Mouse (Mus musculus): ENCODE results near the gene Crmp1. TPM values are rescaled to one million over a fixed set of nuclear protein-coding genes. Genes with fewer than 3 reads are reported as not detected.

The Crmp1 gene
- polyA plus RNA-seq, 1 experiment from 2014 or later = 32.1 TPM

DNA sequence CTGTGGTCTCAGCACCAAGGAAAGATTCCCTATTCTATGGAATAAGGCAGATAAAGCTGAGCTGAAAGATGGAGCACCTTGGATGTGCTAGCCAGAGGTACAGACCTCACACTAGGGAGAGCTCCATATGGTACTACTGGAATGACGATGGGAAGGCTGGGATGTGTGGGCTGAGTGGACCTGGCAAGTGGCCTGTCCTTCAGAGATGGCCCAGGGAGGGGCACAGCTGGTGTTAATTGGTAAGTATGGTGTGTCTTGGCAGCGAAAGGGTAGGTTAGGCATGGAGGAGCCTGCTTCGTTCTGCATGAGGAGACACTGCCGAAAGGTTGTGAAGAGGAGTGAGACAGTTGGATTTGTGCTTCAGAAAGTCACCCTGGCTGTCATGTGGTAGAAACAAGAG, 12.8 kb downstream of the Crmp1 start:
- H3K9ac ChIP-seq (ENCODE audit: low read depth, low read length) = no peak overlapping the region
- H3K4me2 ChIP-seq (ENCODE audit: low read depth, low read length) = no peak overlapping the region
- H3K27me3 ChIP-seq (replicated peaks; ENCODE audit: control insufficient read depth, insufficient read depth, low read length) = no peaks in the 10 kb centered on the region
- H3K9me3 ChIP-seq (ENCODE audit: control insufficient read depth, low read length) = no peaks in the 10 kb centered on the region
- no peak overlapping the region for H3K27ac ChIP-seq (replicated peaks; ENCODE audit: low read depth, low read length)
- no peak for DNase-seq (ENCODE audit: low spot score)
- ATAC-seq (ENCODE audit: low read depth) = no peak
- H3K36me3 ChIP-seq (ENCODE audit: control insufficient read depth, insufficient read depth, low read length) = no peaks in the 10 kb centered on the region
- H3K4me3 ChIP-seq (ENCODE audit: low read depth, low read length) = no peak overlapping the region
- 84% methylated on average over 4 of the region's 4 CpGs for WGBS
- no peaks in the 10 kb centered on the region for H3K4me1 ChIP-seq (ENCODE audit: control insufficient read depth, insufficient read depth, low read length)

DNA sequence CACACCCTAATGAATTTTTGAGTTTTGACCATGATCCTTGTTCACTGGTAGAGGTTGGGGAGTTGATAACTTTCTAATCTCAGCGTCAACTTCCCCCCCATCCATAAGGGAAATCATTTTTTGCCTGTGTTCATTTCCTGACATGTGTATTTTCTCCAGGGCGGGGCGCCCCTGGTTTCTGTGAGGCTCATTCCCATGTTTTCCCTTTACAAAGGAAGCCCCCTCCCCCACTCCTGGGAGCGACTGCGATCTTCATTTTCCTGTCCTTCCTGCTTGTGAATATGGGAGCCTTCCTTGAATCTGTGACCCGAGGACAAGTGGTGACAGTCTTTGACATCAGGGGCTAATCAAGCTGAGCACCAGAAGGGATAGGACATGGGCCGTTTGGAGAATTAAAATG, 15.1 kb downstream of the Crmp1 start:
- Histone ChIP-seq H3K27ac (replicated peaks; ENCODE audit: low read depth, low read length) (no peak overlapping the region), H3K4me3 (ENCODE audit: low read depth, low read length) (no peak overlapping the region), H3K9ac (ENCODE audit: low read depth, low read length) (no peak overlapping the region), H3K4me2 (ENCODE audit: low read depth, low read length) (no peak overlapping the region), H3K4me1 (ENCODE audit: control insufficient read depth, insufficient read depth, low read length) (no peaks in the 10 kb centered on the region), H3K36me3 (ENCODE audit: control insufficient read depth, insufficient read depth, low read length) (no peaks in the 10 kb centered on the region), H3K9me3 (ENCODE audit: control insufficient read depth, low read length) (no peaks in the 10 kb centered on the region), H3K27me3 (replicated peaks; ENCODE audit: control insufficient read depth, insufficient read depth, low read length) (no peaks in the 10 kb centered on the region)
- DNase-seq (ENCODE audit: low spot score) (no peak), ATAC-seq (ENCODE audit: low read depth) (no peak)
- 67% methylated on average over 7 of the region's 7 CpGs for WGBS

DNA sequence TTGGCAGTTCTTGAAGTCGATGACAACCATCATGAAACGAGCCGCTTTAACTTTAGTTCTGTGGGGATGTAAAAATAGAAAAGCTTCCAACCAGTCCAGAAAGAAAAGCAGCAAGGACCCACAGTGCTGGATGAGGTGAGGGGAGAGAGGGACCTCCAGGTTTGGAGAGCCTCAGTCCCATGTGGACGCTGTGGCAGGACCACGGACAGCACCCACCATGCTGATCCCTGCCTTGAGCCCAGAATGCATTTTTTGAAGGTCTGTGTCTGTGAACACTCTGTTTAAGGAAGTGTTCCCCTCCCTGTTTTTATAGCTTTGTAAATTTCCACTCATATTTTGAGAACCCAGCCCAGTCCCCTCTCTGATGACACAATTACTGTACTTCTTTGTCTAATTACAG, 15.5 kb downstream of the Crmp1 start:
- DNase-seq (ENCODE audit: low spot score) = peak; percentile 61
- no peaks in the 10 kb centered on the region for H3K9me3 ChIP-seq (ENCODE audit: control insufficient read depth, low read length)
- 45% methylated on average over 5 of the region's 5 CpGs for WGBS

DNA sequence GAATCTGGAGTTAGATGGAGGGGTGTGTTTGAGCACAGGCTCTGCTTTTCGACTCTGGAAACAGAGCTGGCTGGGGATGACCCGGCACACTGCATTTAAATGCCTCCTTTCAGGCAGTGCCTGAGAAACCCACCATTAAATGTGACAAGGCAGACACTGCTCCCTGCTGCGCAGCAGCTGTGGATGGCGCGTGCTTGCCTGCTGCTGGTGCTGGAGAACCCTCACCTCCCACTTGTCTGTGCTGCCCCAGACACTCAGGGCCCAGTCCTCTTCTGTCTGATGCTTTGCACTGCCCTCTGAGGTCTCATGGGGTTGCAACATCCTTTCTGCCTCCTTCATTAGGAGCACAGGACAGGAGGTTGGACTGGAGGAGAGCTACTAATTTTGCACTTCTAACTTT, 20.0 kb downstream of the Crmp1 start:
- no peak overlapping the region for H3K9ac ChIP-seq (ENCODE audit: low read depth, low read length)
- no peak for ATAC-seq (ENCODE audit: low read depth)
- H3K36me3 ChIP-seq (ENCODE audit: control insufficient read depth, insufficient read depth, low read length) = no peaks in the 10 kb centered on the region
- no peak overlapping the region for H3K4me2 ChIP-seq (ENCODE audit: low read depth, low read length)
- no peak overlapping the region for H3K4me3 ChIP-seq (ENCODE audit: low read depth, low read length)
- H3K9me3 ChIP-seq (ENCODE audit: control insufficient read depth, low read length) = no peaks in the 10 kb centered on the region
- DNase-seq (ENCODE audit: low spot score) = no peak
- no peaks in the 10 kb centered on the region for H3K4me1 ChIP-seq (ENCODE audit: control insufficient read depth, insufficient read depth, low read length)
- H3K27me3 ChIP-seq (replicated peaks; ENCODE audit: control insufficient read depth, insufficient read depth, low read length) = no peaks in the 10 kb centered on the region
- H3K27ac ChIP-seq (replicated peaks; ENCODE audit: low read depth, low read length) = no peak overlapping the region
- 73% methylated on average over 5 of the region's 5 CpGs for WGBS

More for the DNA sequence above, 15.5 kb downstream of the Crmp1 start:
- no peak overlapping the region for H3K4me2 ChIP-seq (ENCODE audit: low read depth, low read length)
- H3K4me3 ChIP-seq (ENCODE audit: low read depth, low read length) = no peak overlapping the region
- H3K36me3 ChIP-seq (ENCODE audit: control insufficient read depth, insufficient read depth, low read length) = no peaks in the 10 kb centered on the region
- H3K4me1 ChIP-seq (ENCODE audit: control insufficient read depth, insufficient read depth, low read length) = no peaks in the 10 kb centered on the region
- H3K9ac ChIP-seq (ENCODE audit: low read depth, low read length) = no peak overlapping the region
- no peaks in the 10 kb centered on the region for H3K27me3 ChIP-seq (replicated peaks; ENCODE audit: control insufficient read depth, insufficient read depth, low read length)
- no peak overlapping the region for H3K27ac ChIP-seq (replicated peaks; ENCODE audit: low read depth, low read length)
- no peak for ATAC-seq (ENCODE audit: low read depth)

DNA sequence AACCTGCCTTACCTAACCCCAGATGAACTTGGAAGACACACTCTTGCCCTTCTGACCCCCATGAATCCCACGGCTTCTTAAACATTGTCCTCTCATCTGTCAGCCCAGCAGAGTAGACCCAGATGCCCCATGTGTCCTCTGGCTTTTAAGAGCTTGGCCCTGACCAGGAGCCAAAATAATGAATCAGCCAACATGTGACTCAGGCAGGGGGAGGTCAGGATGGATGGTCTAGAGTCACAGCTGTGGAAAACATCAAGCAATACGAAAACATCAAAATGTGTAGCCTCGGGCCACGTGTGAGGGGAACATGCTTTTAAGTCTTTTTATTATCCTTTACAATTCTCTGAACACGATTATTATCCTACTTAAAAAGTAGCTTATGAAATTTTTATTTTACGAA, 22.1 kb downstream of the Crmp1 start:
- Histone ChIP-seq H3K36me3 (ENCODE audit: control insufficient read depth, insufficient read depth, low read length) (no peaks in the 10 kb centered on the region), H3K9ac (ENCODE audit: low read depth, low read length) (no peak overlapping the region), H3K27ac (replicated peaks; ENCODE audit: low read depth, low read length) (no peak overlapping the region), H3K9me3 (ENCODE audit: control insufficient read depth, low read length) (no peaks in the 10 kb centered on the region), H3K4me3 (ENCODE audit: low read depth, low read length) (no peak overlapping the region), H3K4me2 (ENCODE audit: low read depth, low read length) (no peak overlapping the region), H3K27me3 (replicated peaks; ENCODE audit: control insufficient read depth, insufficient read depth, low read length) (no peaks in the 10 kb centered on the region), H3K4me1 (ENCODE audit: control insufficient read depth, insufficient read depth, low read length) (no peaks in the 10 kb centered on the region)
- no peak for DNase-seq (ENCODE audit: low spot score)
- WGBS = 61% methylated on average over 6 of the region's 6 CpGs
- ATAC-seq (ENCODE audit: low read depth) = 0 out of 2 replicates have a peak, but pooled peaks have one; percentile 18

DNA sequence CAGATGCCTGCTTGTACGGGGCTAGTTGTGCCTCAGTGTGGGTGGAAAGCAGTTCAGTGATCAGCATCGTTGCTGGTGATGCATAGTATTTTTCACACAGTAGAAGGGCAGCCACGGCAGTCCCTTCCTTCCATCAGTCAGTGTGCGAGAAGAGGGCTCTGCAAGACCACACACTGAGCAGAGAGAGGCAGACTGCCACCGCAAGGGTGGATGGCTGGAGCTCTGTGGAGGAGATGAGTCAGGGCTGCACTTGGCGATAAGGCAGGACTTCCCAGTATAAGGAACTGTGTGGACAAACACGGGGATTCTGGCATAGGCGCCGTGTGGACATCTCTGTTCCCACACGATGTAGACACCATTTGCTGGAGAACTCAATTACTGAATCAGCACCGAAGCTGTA, 39.3 kb downstream of the Crmp1 start:
- DNase-seq (ENCODE audit: low spot score) = no peak
- no peaks in the 10 kb centered on the region for H3K27me3 ChIP-seq (replicated peaks; ENCODE audit: control insufficient read depth, insufficient read depth, low read length)
- H3K4me3 ChIP-seq (ENCODE audit: low read depth, low read length) = no peak overlapping the region
- H3K36me3 ChIP-seq (ENCODE audit: control insufficient read depth, insufficient read depth, low read length) = no peaks in the 10 kb centered on the region
- H3K9me3 ChIP-seq (ENCODE audit: control insufficient read depth, low read length) = no peaks in the 10 kb centered on the region
- no peaks in the 10 kb centered on the region for H3K4me1 ChIP-seq (ENCODE audit: control insufficient read depth, insufficient read depth, low read length)
- H3K27ac ChIP-seq (replicated peaks; ENCODE audit: low read depth, low read length) = no peak overlapping the region
- no peak overlapping the region for H3K4me2 ChIP-seq (ENCODE audit: low read depth, low read length)
- no peak for ATAC-seq (ENCODE audit: low read depth)
- 92% methylated on average over 11 of the region's 11 CpGs for WGBS
- no peak overlapping the region for H3K9ac ChIP-seq (ENCODE audit: low read depth, low read length)

DNA sequence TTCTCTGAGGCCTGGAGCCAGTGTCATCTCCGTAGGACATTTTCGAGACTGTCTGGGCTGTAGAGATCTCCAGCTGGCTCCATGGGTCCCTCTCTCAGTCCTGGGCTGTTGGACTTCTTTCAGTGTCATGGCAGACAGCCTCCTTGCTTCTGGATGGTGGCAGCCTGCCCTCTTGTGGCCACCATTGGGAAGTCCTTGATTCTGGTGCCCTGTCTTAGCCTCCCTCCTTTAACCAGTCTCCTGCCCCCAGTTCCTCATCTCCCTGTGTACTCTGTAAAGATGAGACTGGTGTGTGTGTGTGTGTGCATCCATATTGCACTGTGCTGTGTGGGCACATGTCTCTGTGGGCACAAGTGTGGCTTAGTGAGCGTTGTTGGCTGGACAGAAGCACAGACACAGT, 46.6 kb downstream of the Crmp1 start:
- Histone ChIP-seq H3K4me1 (ENCODE audit: control insufficient read depth, insufficient read depth, low read length) (no peaks in the 10 kb centered on the region), H3K27ac (replicated peaks; ENCODE audit: low read depth, low read length) (no peak overlapping the region), H3K9ac (ENCODE audit: low read depth, low read length) (no peak overlapping the region), H3K27me3 (replicated peaks; ENCODE audit: control insufficient read depth, insufficient read depth, low read length) (no peaks in the 10 kb centered on the region), H3K4me2 (ENCODE audit: low read depth, low read length) (no peak overlapping the region), H3K36me3 (ENCODE audit: control insufficient read depth, insufficient read depth, low read length) (no peaks in the 10 kb centered on the region), H3K4me3 (ENCODE audit: low read depth, low read length) (no peak overlapping the region), H3K9me3 (ENCODE audit: control insufficient read depth, low read length) (no peaks in the 10 kb centered on the region)
- no peak for ATAC-seq (ENCODE audit: low read depth)
- WGBS = 73% methylated on average over 3 of the region's 3 CpGs
- peak; percentile 13 for DNase-seq (ENCODE audit: low spot score)

DNA sequence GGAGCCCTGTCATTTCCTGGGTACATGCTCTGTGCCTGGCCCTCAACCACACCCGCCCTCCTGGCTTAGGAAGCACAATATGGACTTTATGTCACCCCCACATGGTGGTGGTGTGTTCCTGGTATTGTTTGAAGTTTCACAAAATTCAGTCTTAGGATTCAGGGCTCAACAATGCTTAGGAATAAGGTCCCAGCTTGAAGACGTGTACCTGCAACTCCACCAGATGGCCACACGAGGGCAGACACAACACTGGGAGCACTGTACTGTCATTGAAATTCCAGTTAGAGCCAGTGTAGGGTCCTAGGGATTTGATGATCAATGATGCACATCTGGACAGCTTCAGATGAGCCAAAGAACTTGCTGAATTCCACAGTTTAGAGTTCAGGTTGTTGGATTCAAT, 47.5 kb downstream of the Crmp1 start:
- no peaks in the 10 kb centered on the region for H3K36me3 ChIP-seq (ENCODE audit: control insufficient read depth, insufficient read depth, low read length)
- H3K4me1 ChIP-seq (ENCODE audit: control insufficient read depth, insufficient read depth, low read length) = no peaks in the 10 kb centered on the region
- H3K4me3 ChIP-seq (ENCODE audit: low read depth, low read length) = no peak overlapping the region
- no peak overlapping the region for H3K4me2 ChIP-seq (ENCODE audit: low read depth, low read length)
- H3K9me3 ChIP-seq (ENCODE audit: control insufficient read depth, low read length) = no peaks in the 10 kb centered on the region
- H3K27ac ChIP-seq (replicated peaks; ENCODE audit: low read depth, low read length) = no peak overlapping the region
- H3K9ac ChIP-seq (ENCODE audit: low read depth, low read length) = no peak overlapping the region
- ATAC-seq (ENCODE audit: low read depth) (no peak), DNase-seq (ENCODE audit: low spot score) (peak; percentile 51)
- WGBS = 16% methylated on average over 3 of the region's 3 CpGs
- H3K27me3 ChIP-seq (replicated peaks; ENCODE audit: control insufficient read depth, insufficient read depth, low read length) = no peaks in the 10 kb centered on the region

DNA sequence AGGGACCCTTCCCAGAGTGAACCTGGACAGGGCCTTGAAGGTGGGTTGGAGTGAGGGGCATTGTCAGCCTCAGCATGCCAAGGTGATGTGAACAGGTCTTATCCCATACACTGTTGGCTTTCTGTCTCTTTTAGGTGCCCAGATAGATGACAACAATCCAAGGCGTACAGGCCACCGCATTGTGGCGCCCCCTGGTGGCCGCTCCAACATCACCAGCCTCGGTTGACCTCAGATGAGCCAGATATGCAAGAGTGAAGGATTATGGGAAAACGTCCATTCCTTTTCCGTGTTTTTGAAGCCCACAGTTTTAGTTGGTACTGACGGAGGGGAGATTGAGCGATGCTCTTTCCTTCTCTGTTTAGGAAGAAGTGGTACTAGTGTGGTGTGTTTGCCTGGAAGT, 49.2 kb downstream of the Crmp1 start:
- no peak for ATAC-seq (ENCODE audit: low read depth)

More for the DNA sequence above, 49.2 kb downstream of the Crmp1 start:
- Histone ChIP-seq H3K9me3 (ENCODE audit: control insufficient read depth, low read length) (no peaks in the 10 kb centered on the region), H3K27me3 (replicated peaks; ENCODE audit: control insufficient read depth, insufficient read depth, low read length) (no peaks in the 10 kb centered on the region), H3K27ac (replicated peaks; ENCODE audit: low read depth, low read length) (no peak overlapping the region), H3K4me2 (ENCODE audit: low read depth, low read length) (no peak overlapping the region), H3K4me1 (ENCODE audit: control insufficient read depth, insufficient read depth, low read length) (no peaks in the 10 kb centered on the region), H3K9ac (ENCODE audit: low read depth, low read length) (no peak overlapping the region), H3K36me3 (ENCODE audit: control insufficient read depth, insufficient read depth, low read length) (no peaks in the 10 kb centered on the region), H3K4me3 (ENCODE audit: low read depth, low read length) (no peak overlapping the region)
- whole genome bisulfite sequencing = 64% methylated on average over 9 of the region's 9 CpGs
- DNase-seq (ENCODE audit: low spot score) = no peak
